In genomic region chr6:4557678-4558077, GRCm38 (mm10) we compare ENCODE assay signal across 8 mouse cellular contexts. TPM values are rescaled to one million over a fixed set of nuclear protein-coding genes. Genes with fewer than 3 reads are reported as not detected.
A peak's percentile ranks its signal among the peaks of the same experiment; 100 is the strongest.
DNase-seq lines count a peak whose midpoint lies in the region; ATAC-seq and TF ChIP-seq lines count a peak whose summit lies in the region.

No protein-coding gene starts in this region.

- 10% methylated on average over 7 of the region's 7 CpGs for WGBS in forebrain, embryonic 13.5 days
- 9% methylated on average over 7 of the region's 7 CpGs for WGBS in hindbrain, embryonic 11.5 days

- H3K4me3 ChIP-seq in CH12.LX (replicated peaks in 1 of 3; ENCODE audit: low read depth in 2 of 3, low read length in 2 of 3, poor library complexity in 1 of 3): no peak overlapping the region
- no peak overlapping the region for H3K4me3 ChIP-seq in forebrain, embryonic 13.5 days
- H3K4me3 ChIP-seq in hindbrain, embryonic 11.5 days (ENCODE audit: low read depth, low read length): no peak overlapping the region

- no peak for TF ChIP-seq EP300 in CH12.LX (IDR thresholded peaks at IDR 0.05; ENCODE audit: low read length)

- H3K79me2 ChIP-seq in CH12.LX (replicated peaks; ENCODE audit: control insufficient read depth, extremely low read depth, insufficient read depth, poor library complexity, severe bottlenecking): no peaks in the 10 kb centered on the region

- H3K27me3 ChIP-seq in CH12.LX (replicated peaks): no peaks in the 10 kb centered on the region
- H3K27me3 ChIP-seq in forebrain, embryonic 13.5 days: no peaks in the 10 kb centered on the region
- H3K27me3 ChIP-seq in hindbrain, embryonic 11.5 days (ENCODE audit: control insufficient read depth, insufficient read depth, low read length): no peaks in the 10 kb centered on the region

- peak; percentile 70 for DNase-seq in CH12.LX (ENCODE audit: extremely low read depth)
- DNase-seq in adrenal gland, adult (ENCODE audit: inconsistent age in 2 of 2, low spot score in 1 of 2): peak; percentile 50 to 80
- peak; percentile 66 for DNase-seq in hindbrain, embryonic 11.5 days (ENCODE audit: low spot score)
- DNase-seq in layer of hippocampus, postnatal 36 days: peak; percentile 34 to 40
- peak; percentile 80 for DNase-seq in lung, postnatal 10 days
- peak; percentile 19 to 36 for DNase-seq in right cerebral cortex, postnatal 36 days (ENCODE audit: low spot score in 2 of 2)
- DNase-seq in cerebellum, postnatal 14 days: no peak

- H3K9ac ChIP-seq in CH12.LX (ENCODE audit: insufficient read depth, low read depth): no peak overlapping the region
- H3K9ac ChIP-seq in forebrain, embryonic 13.5 days: no peak overlapping the region
- no peak overlapping the region for H3K9ac ChIP-seq in hindbrain, embryonic 11.5 days (ENCODE audit: low read depth, low read length)

- TF ChIP-seq RAD21 in CH12.LX (IDR thresholded peaks at IDR 0.05; ENCODE audit: low read depth, low read length): peak; percentile 88

- no peak for TF ChIP-seq POLR2A in CH12.LX (IDR thresholded peaks at IDR 0.05; ENCODE audit: low read depth, low read length)

- peak in 1 of 2 experiments; percentile 81; a peak in 2 of 4 replicates for TF ChIP-seq CTCF in CH12.LX (conservative IDR thresholded peaks at IDR 0.05 in 1 of 2, IDR thresholded peaks at IDR 0.05 in 1 of 2; ENCODE audit: low read depth in 2 of 2, low read length in 2 of 2)

- no peaks in the 10 kb centered on the region for H3K36me3 ChIP-seq in CH12.LX (replicated peaks in 1 of 2; ENCODE audit: control insufficient read depth in 1 of 2, insufficient read depth in 1 of 2, low read length in 1 of 2)
- no peaks in the 10 kb centered on the region for H3K36me3 ChIP-seq in forebrain, embryonic 13.5 days (ENCODE audit: poor library complexity, severe bottlenecking)
- H3K36me3 ChIP-seq in hindbrain, embryonic 11.5 days (ENCODE audit: control insufficient read depth, insufficient read depth, low read length): no peaks in the 10 kb centered on the region

- ATAC-seq in forebrain, embryonic 13.5 days: peak; percentile 78
- ATAC-seq in hindbrain, embryonic 11.5 days (ENCODE audit: low FRiP score): peak; percentile 74

- dilution Hi-C loops in CH12.LX (cut with MboI; ENCODE audit: extremely low pct_ligation_motif_present, extremely low pct_unique_long_range_greater_than_20kb, low sequenced_read_pairs): no loop called here

- H3K9me3 ChIP-seq in CH12.LX (replicated peaks; ENCODE audit: low read length): no peaks in the 10 kb centered on the region
- H3K9me3 ChIP-seq in forebrain, embryonic 13.5 days (replicated peaks): no peaks in the 10 kb centered on the region
- H3K9me3 ChIP-seq in hindbrain, embryonic 11.5 days (ENCODE audit: control insufficient read depth, low read length): no peaks in the 10 kb centered on the region

- in situ Hi-C loops in CH12.LX (cut with MboI; ENCODE audit: low pct_ligation_motif_present, low pct_unique_long_range_greater_than_20kb, low sequenced_read_pairs): loop anchor here (25.0 kb wide), 1 partner anchor 830 kb away; the partner anchor contains the start of gene Asb4

- H3K4me1 ChIP-seq in CH12.LX (ENCODE audit: control insufficient read depth in 1 of 2, insufficient read depth in 2 of 2): no peaks in the 10 kb centered on the region; a peak in 1 of 4 replicates
- H3K4me1 ChIP-seq in forebrain, embryonic 13.5 days: peaks cover 26% of the 10 kb centered on the region; the same call in 1 of the 2 replicates
- H3K4me1 ChIP-seq in hindbrain, embryonic 11.5 days (replicated peaks; ENCODE audit: control insufficient read depth, insufficient read depth, low read length): peaks cover 2% of the 10 kb centered on the region; the same call in 1 of the 2 replicates

- H3K4me2 ChIP-seq in CH12.LX (ENCODE audit: insufficient read depth, low read depth, poor library complexity, severe bottlenecking): peak overlapping the region; percentile 62
- H3K4me2 ChIP-seq in forebrain, embryonic 13.5 days: no peak overlapping the region
- H3K4me2 ChIP-seq in hindbrain, embryonic 11.5 days (replicated peaks; ENCODE audit: low read depth, low read length): no peak overlapping the region

- H3K27ac ChIP-seq in CH12.LX (ENCODE audit: insufficient read depth, low read depth): no peak overlapping the region
- no peak overlapping the region for H3K27ac ChIP-seq in forebrain, embryonic 13.5 days
- no peak overlapping the region for H3K27ac ChIP-seq in hindbrain, embryonic 11.5 days (ENCODE audit: low read depth, low read length)

TF ChIP-seq in CH12.LX, 34 proteins besides CTCF, POLR2A, EP300 and RAD21:
- no peak for TF ChIP-seq JUN (IDR thresholded peaks at IDR 0.05; ENCODE audit: insufficient read depth, low read depth, low read length)
- TF ChIP-seq POLR2AphosphoS2 (IDR thresholded peaks at IDR 0.05; ENCODE audit: low read depth, low read length): no peak
- no peak for TF ChIP-seq KAT2A (IDR thresholded peaks at IDR 0.05; ENCODE audit: insufficient replicate concordance, low read length)
- TF ChIP-seq MAFK (IDR thresholded peaks at IDR 0.05; ENCODE audit: insufficient replicate concordance, low read length): no peak
- peak; percentile 88 for TF ChIP-seq SMC3 (IDR thresholded peaks at IDR 0.05; ENCODE audit: low read depth, low read length)
- no peak for TF ChIP-seq HCFC1 (IDR thresholded peaks at IDR 0.05; ENCODE audit: low read depth, low read length)
- peak; percentile 39; the same call in 1 of the 2 replicates for TF ChIP-seq MAX (IDR thresholded peaks at IDR 0.05; ENCODE audit: low read length)
- 0 out of 2 replicates have a peak, but pooled peaks have one; percentile 26 for TF ChIP-seq IRF4 (IDR thresholded peaks at IDR 0.05; ENCODE audit: low read depth, low read length)
- TF ChIP-seq ELF1 (IDR thresholded peaks at IDR 0.05; ENCODE audit: low read depth, low read length): no peak
- TF ChIP-seq ZNF384 (IDR thresholded peaks at IDR 0.05; ENCODE audit: low read depth, low read length): no peak
- TF ChIP-seq MYC (IDR thresholded peaks at IDR 0.05; ENCODE audit: low read depth, low read length): peak; percentile 61; the same call in 1 of the 2 replicates
- no peak for TF ChIP-seq CHD2 (IDR thresholded peaks at IDR 0.05; ENCODE audit: low read length)
- TF ChIP-seq BHLHE40 (IDR thresholded peaks at IDR 0.05; ENCODE audit: low read depth, low read length): no peak
- TF ChIP-seq MXI1 (IDR thresholded peaks at IDR 0.05; ENCODE audit: low read depth, low read length): 0 out of 2 replicates have a peak, but pooled peaks have one; percentile 29
- TF ChIP-seq ZMIZ1 (IDR thresholded peaks at IDR 0.05; ENCODE audit: low read depth, low read length): no peak
- no peak for TF ChIP-seq MEF2A (IDR thresholded peaks at IDR 0.05; ENCODE audit: borderline replicate concordance, low read depth, low read length)
- TF ChIP-seq NRF1 (IDR thresholded peaks at IDR 0.05; ENCODE audit: low read depth, low read length): no peak
- TF ChIP-seq E2F4 (IDR thresholded peaks at IDR 0.05; ENCODE audit: insufficient replicate concordance, low read depth, low read length): 0 out of 2 replicates have a peak, but pooled peaks have one; percentile 50
- TF ChIP-seq PAX5 (IDR thresholded peaks at IDR 0.05; ENCODE audit: low read length): no peak
- peak; percentile 50 for TF ChIP-seq ZC3H11A (IDR thresholded peaks at IDR 0.05; ENCODE audit: low read depth, low read length)
- TF ChIP-seq TBP (conservative IDR thresholded peaks at IDR 0.05; ENCODE audit: low read depth, low read length): no peak

RNA-seq across cellular contexts. Expression of gene Casd1, which starts 43.0 kb away (rescaled TPM):
- total RNA-seq in CH12.LX (2012; rRNA removed): 13.1 and 13.9 TPM in 2 replicates
- total RNA-seq in CH12.LX (2014; rRNA removed): 38.2 and 42.7 TPM in 2 replicates
- 16.7 and 30.4 TPM in 2 replicates for polyA plus RNA-seq in CH12.LX (2012; ENCODE audit: insufficient read length, low read depth)
- 31.9 and 32.4 TPM in 2 replicates for polyA plus RNA-seq in forebrain, embryonic 13.5 days (2015; fragmentation: Nextera tagmentation; extraction: Ambion mirVana)
- 51.0 and 54.2 TPM in 2 replicates for polyA plus RNA-seq in hindbrain, embryonic 11.5 days (2014; fragmentation: Nextera tagmentation; extraction: Ambion mirVana)
- 10 to 100 TPM; 48.5 to 52.8 TPM for total RNA-seq in layer of hippocampus, postnatal 36 days (2021)

RNA-seq across cellular contexts. Expression of gene Col1a2, which starts 53.1 kb away (rescaled TPM):
- total RNA-seq in CH12.LX (2012; rRNA removed) (0.04 TPM in 1 of 2 replicates, not detected in the other), CH12.LX (2014; rRNA removed) (0.12 TPM in 1 of 2 replicates, not detected in the other)
- not detected in 2 replicates for polyA plus RNA-seq in CH12.LX (2012; ENCODE audit: insufficient read length, low read depth)
- 29.8 and 31.4 TPM in 2 replicates for polyA plus RNA-seq in forebrain, embryonic 13.5 days (2015; fragmentation: Nextera tagmentation; extraction: Ambion mirVana)
- 143 and 151 TPM in 2 replicates for polyA plus RNA-seq in hindbrain, embryonic 11.5 days (2014; fragmentation: Nextera tagmentation; extraction: Ambion mirVana)
- 10 to 100 TPM; 10.7 to 19.2 TPM for total RNA-seq in layer of hippocampus, postnatal 36 days (2021)

Comparison
In these comparisons a context has a peak if more than half of its experiments do, and no peak if none do; other contexts are left out.
1. DNase-seq: peak in CH12.LX (single experiment), adrenal gland, adult (2 of 2), hindbrain, embryonic 11.5 days (single experiment), layer of hippocampus, postnatal 36 days (2 of 2), lung, postnatal 10 days (single experiment) and right cerebral cortex, postnatal 36 days (2 of 2); none in cerebellum, postnatal 14 days (0 of 2).
2. RNA of gene Col1a2, which starts 53.1 kb away (polyA plus RNA-seq): 143 to 151 TPM in hindbrain, embryonic 11.5 days and 29.8 to 31.4 TPM in forebrain, embryonic 13.5 days; not detected in CH12.LX; every median in the first group is over 10 times any median in the second.